Mouse (Mus musculus) ES-E14 (cell line): ENCODE results near the gene Unk.

Experiments used
- CHD2 ChIP-seq: IDR thresholded peaks from 2 replicates; pipeline ENCODE4 v1.6.1; 2014; ENCODE audit warnings: mild to moderate bottlenecking, low read depth, low read length, inconsistent platforms
- MAFK ChIP-seq: IDR thresholded peaks from 2 replicates; pipeline ENCODE4 v1.6.1; 2014; ENCODE audit warnings: mild to moderate bottlenecking, low read depth, low read length, inconsistent platforms; ENCODE audit not compliant: insufficient read depth
- ZC3H11A ChIP-seq: IDR thresholded peaks from 2 replicates; pipeline ENCODE4 v1.6.1; 2012; ENCODE audit warnings: low read depth, mild to moderate bottlenecking, inconsistent platforms, low read length, borderline replicate concordance
- ZNF384 ChIP-seq: IDR thresholded peaks from 2 replicates; pipeline ENCODE4 v1.6.1; 2012; ENCODE audit warnings: low read depth, low read length, inconsistent platforms

DNA sequence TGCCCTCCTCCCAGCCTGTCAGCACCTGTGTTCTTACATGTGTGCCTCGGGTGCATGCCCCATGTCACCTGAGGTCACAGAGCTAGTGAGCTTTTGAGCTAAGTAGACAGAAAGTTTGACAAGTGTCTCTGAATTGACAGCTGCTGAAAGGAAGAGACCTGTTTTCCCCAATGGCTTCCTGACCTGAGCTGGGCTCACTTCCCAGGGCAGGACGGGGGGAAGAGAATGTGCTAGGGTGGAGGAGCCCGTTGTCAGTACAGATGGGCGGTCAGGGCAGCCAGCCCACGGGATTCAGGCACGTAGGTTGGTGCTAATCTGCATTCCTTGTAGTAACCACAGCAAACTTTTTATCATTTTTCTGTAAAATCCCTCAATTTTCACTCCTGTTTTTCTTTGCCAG is 10.5 kb downstream of the Unk start:
- no peak for TF ChIP-seq ZC3H11A
- no peak for TF ChIP-seq CHD2
- TF ChIP-seq MAFK = no peak
- no peak for TF ChIP-seq ZNF384
